Mouse (Mus musculus) lung, embryonic 16.5 days (tissue): ENCODE measurements around the gene Dennd2a. TPM values are rescaled to one million over a fixed set of nuclear protein-coding genes. Genes with fewer than 3 reads are reported as not detected.
A peak's percentile ranks its signal among the peaks of the same experiment; 100 is the strongest.

Experiments used
- ATAC-seq: fragments of 200-750 bp; cut with Nextera tagmentation; 2 replicates; pipeline ENCODE4 v1.8.0; 2017; ENCODE audit warnings: low read depth, mild to moderate bottlenecking, moderate library complexity
- H3K27ac ChIP-seq: fragments of 300-500 bp; sonication (generic); 2 replicates; pipeline ENCODE4 v1.5.1; 2014; ENCODE audit warnings: mild to moderate bottlenecking, control low read depth, low read length
- H3K27me3 ChIP-seq: fragments of 300-500 bp; sonication (generic); 2 replicates; pipeline ENCODE4 v1.6.1; 2014; ENCODE audit warnings: low read depth, low read length, mixed read lengths; ENCODE audit not compliant: control insufficient read depth, insufficient read depth
- H3K36me3 ChIP-seq: fragments of 300-500 bp; sonication (generic); 2 replicates; pipeline ENCODE4 v1.6.1; 2014; ENCODE audit warnings: low read length; ENCODE audit not compliant: control insufficient read depth, insufficient read depth
- H3K4me1 ChIP-seq: fragments of 300-500 bp; sonication (generic); replicated peaks from 2 replicates; pipeline ENCODE4 v1.6.1; 2014; ENCODE audit warnings: low read length, mixed read lengths; ENCODE audit not compliant: control insufficient read depth, insufficient read depth
- H3K4me2 ChIP-seq: fragments of 300-500 bp; sonication (generic); 2 replicates; pipeline ENCODE4 v1.6.1; 2014; ENCODE audit warnings: low read depth, low read length, control low read depth
- H3K4me3 ChIP-seq: fragments of 300-500 bp; sonication (generic); 2 replicates; pipeline ENCODE4 v1.5.1; 2014; ENCODE audit warnings: mild to moderate bottlenecking, low read length, control low read depth
- H3K9ac ChIP-seq: fragments of 300-500 bp; sonication (generic); 2 replicates; pipeline ENCODE4 v1.6.1; 2014; ENCODE audit warnings: low read length, control low read depth
- H3K9me3 ChIP-seq: fragments of 300-500 bp; sonication (generic); 2 replicates; pipeline ENCODE4 v1.6.1; 2016; ENCODE audit warnings: low read length; ENCODE audit not compliant: control insufficient read depth
- WGBS: fragments of 180-500 bp; shearing (Covaris S2); extraction: QIAGEN DNeasy Blood & Tissue Kit; methylation state at CpG from one replicate; pipeline ENCODE4 v1.1.7; 2014; 5-methylcytosine and 5-hydroxymethylcytosine counted together
- polyA plus RNA-seq: library from polyadenylated mRNA; unstranded; fragments of >200 nt; fragmentation: Nextera tagmentation; extraction: Ambion mirVana; gene quantifications from 2 replicates; pipeline ENCODE4 v1.2.1, GENCODE M21; 2015

Dennd2a gene
- polyA plus RNA-seq, 1 experiment from 2014 or later, result 17.3 TPM

DNA sequence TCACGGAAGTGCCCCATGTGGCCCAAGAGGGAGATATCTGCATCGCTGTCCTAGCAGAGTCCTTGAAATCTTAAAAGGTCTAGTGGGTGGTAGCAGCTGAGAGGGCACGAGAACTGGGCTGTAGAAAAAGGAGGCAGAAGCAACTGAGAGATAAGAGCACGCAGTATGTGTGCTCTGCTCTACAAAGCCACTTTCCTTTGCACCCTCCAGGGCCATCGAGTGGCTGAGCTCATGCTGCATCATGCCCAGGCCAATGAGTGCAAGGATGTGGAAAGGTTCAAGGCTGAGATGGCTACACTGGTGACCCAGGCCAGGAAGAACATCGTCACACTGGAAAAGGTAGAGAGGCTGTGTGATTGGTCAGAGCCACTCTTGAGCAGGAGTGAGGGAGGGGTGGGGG, 27.9 kb upstream of the Dennd2a start, which contains the start of gene Gm42420:
TSS of gene Gm42420 (plus strand) at position 237 of the 400 bp plus-strand sequence.
- H3K36me3 ChIP-seq, result peaks cover 8% of the 10 kb centered on the region
- WGBS, result 80% methylated on average over 6 of the region's 6 CpGs
- H3K27ac ChIP-seq, result no peak within 1 kb of the TSS
- no peaks in the 10 kb centered on the region for H3K4me1 ChIP-seq
- H3K9ac ChIP-seq, result no peak within 1 kb of the TSS
- no peaks in the 10 kb centered on the region for H3K27me3 ChIP-seq
- no peaks in the 10 kb centered on the region for H3K9me3 ChIP-seq
- no peak within 1 kb of the TSS for H3K4me3 ChIP-seq
- no peak for ATAC-seq
- no peak within 1 kb of the TSS for H3K4me2 ChIP-seq

DNA sequence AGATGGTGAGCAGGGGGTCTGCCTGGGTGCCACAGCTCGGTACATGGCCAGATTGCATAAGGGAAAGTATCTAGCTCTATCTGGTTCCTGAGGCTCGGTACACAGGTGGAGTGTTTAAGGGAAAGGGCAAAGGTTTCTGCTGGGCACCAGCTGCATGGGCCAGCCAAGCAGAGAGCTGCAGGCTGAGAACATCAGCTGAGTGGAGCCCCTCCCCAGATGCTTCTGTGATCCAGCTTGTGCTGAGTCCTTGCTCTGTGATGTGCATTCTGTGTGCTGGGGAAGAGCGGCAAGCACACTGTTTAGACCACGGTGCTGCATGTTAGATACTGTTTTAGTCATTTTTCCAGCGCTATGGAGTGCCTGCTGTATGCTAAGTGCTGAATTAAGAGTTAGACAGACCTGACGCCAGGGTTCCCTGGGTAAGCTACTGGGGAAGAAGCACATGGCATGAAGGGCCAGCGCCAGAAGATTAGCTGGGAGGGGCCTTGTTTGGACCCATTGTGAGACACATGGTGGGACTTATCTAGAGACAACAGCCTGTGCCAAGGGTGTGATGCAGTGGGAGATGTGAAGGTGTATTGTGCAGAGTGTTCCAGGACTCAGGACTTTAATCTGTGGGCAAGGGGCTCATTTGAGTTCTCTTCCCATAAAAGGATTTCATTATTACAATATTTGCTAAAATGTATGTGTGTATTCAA, 23.6 kb upstream of the Dennd2a start:
- H3K9me3 ChIP-seq, result no peaks in the 10 kb centered on the region
- 76% methylated on average over 7 of the region's 7 CpGs for WGBS
- ATAC-seq, result no peak
- no peaks in the 10 kb centered on the region; the same call in 1 of the 2 replicates for H3K36me3 ChIP-seq
- no peak overlapping the region for H3K27ac ChIP-seq
- H3K27me3 ChIP-seq, result no peaks in the 10 kb centered on the region
- H3K4me3 ChIP-seq, result no peak overlapping the region
- no peaks in the 10 kb centered on the region for H3K4me1 ChIP-seq
- no peak overlapping the region for H3K9ac ChIP-seq
- no peak overlapping the region for H3K4me2 ChIP-seq

DNA sequence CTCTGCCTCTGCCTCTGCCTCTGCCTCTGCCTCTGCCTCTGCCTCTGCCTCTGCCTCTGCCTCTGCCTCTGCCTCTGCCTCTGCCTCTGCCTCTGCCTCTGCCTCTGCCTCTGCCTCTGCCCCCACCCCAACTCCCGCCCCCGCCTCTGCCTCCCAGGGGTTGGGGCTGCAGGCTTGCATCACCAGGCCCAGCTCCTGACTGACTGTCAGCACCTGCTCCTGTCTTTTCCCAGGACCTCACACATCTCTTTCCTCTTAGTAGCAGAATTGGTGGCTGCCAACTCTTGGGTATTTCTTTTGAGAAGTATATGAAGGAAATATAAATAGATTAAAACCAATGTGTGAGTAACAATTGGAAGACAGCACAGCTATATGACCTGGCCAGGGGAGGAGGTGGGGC, 22.9 kb upstream of the Dennd2a start:
- 96% methylated on average over 2 of the region's 2 CpGs for WGBS
- H3K9me3 ChIP-seq, result no peaks in the 10 kb centered on the region
- no peaks in the 10 kb centered on the region for H3K4me1 ChIP-seq
- H3K36me3 ChIP-seq, result no peaks in the 10 kb centered on the region; the same call in 1 of the 2 replicates
- H3K4me3 ChIP-seq, result no peak overlapping the region
- no peak for ATAC-seq
- H3K4me2 ChIP-seq, result no peak overlapping the region
- no peak overlapping the region for H3K27ac ChIP-seq
- H3K9ac ChIP-seq, result no peak overlapping the region
- H3K27me3 ChIP-seq, result no peaks in the 10 kb centered on the region

DNA sequence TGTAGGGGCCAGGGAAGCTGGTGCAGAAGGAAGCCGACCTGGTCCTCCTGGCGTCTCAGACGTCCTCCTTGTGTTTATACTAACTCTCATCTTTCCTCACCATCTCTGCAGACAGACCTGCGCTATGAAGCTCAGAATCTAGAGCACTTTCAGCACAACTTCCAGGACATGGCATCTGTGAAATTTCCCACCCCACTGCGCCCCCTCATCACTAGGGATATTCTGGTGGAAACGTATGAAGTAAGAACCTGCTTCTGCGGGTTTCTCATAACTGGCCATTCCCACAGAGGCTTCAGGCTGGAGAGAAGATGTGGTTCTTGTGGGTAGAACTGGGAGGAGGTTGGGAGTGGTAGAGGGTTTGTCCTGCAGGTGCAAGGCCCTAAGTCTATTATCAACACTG, 21.9 kb upstream of the Dennd2a start:
- Histone ChIP-seq H3K4me2 (no peak overlapping the region), H3K27ac (no peak overlapping the region), H3K4me1 (peaks cover 5% of the 10 kb centered on the region), H3K9me3 (no peaks in the 10 kb centered on the region), H3K4me3 (no peak overlapping the region), H3K9ac (no peak overlapping the region), H3K36me3 (no peaks in the 10 kb centered on the region; the same call in 1 of the 2 replicates), H3K27me3 (no peaks in the 10 kb centered on the region)
- 76% methylated on average over 7 of the region's 7 CpGs for WGBS
- no peak for ATAC-seq

DNA sequence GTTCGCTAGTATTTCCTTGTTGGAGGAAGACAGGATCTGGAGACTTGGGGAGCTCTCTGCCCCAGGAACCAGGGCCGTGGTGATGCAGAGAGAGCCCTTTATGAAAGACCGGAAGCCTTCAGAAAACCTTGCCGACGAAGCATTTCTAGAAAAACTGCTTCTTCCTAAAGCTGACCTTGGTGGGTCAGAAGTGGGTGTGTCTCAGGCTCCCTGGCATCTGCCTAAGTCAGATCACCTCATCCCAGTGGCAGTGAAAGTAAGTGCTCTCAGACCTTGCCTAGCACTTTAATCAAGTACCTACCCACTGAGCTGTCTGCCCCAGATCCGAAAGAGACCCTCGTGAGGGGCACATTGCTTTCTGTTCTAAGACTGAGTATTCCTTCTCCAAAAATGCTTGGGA, 17.3 kb upstream of the Dennd2a start:
- H3K27me3 ChIP-seq, result no peaks in the 10 kb centered on the region
- no peaks in the 10 kb centered on the region; the same call in 1 of the 2 replicates for H3K36me3 ChIP-seq
- peak overlapping the region; percentile 74 for H3K4me3 ChIP-seq
- H3K27ac ChIP-seq, result no peak overlapping the region
- H3K9me3 ChIP-seq, result no peaks in the 10 kb centered on the region
- ATAC-seq, result no peak
- H3K4me1 ChIP-seq, result peaks cover 10% of the 10 kb centered on the region
- WGBS, result 64% methylated on average over 7 of the region's 7 CpGs
- H3K9ac ChIP-seq, result peak overlapping the region; percentile 82
- peak overlapping the region; percentile 81 for H3K4me2 ChIP-seq

DNA sequence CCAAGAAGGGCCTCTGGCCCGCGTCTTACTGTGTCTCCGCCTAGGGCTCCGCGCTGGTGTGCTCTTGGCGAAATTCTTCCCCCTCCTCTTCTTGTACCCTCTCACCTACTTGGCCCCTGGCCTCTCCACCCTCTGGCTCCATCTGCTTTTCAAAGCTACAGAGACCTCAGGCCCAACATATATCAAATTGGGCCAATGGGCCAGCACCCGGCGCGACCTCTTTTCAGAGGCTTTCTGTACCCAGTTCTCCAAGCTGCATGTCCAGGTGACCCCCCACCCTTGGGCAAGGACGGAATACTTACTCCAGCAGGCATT, 16.8 kb upstream of the Dennd2a start:
- Histone ChIP-seq H3K4me3 (peak overlapping the region; percentile 74), H3K27me3 (no peaks in the 10 kb centered on the region), H3K9ac (peak overlapping the region; percentile 82), H3K27ac (no peak overlapping the region; the same call in 1 of the 2 replicates), H3K36me3 (no peaks in the 10 kb centered on the region; the same call in 1 of the 2 replicates), H3K4me2 (peak overlapping the region; percentile 81), H3K4me1 (peaks cover 10% of the 10 kb centered on the region), H3K9me3 (no peaks in the 10 kb centered on the region)
- 27% methylated on average over 10 of the region's 10 CpGs for WGBS
- peak; percentile 37 for ATAC-seq

DNA sequence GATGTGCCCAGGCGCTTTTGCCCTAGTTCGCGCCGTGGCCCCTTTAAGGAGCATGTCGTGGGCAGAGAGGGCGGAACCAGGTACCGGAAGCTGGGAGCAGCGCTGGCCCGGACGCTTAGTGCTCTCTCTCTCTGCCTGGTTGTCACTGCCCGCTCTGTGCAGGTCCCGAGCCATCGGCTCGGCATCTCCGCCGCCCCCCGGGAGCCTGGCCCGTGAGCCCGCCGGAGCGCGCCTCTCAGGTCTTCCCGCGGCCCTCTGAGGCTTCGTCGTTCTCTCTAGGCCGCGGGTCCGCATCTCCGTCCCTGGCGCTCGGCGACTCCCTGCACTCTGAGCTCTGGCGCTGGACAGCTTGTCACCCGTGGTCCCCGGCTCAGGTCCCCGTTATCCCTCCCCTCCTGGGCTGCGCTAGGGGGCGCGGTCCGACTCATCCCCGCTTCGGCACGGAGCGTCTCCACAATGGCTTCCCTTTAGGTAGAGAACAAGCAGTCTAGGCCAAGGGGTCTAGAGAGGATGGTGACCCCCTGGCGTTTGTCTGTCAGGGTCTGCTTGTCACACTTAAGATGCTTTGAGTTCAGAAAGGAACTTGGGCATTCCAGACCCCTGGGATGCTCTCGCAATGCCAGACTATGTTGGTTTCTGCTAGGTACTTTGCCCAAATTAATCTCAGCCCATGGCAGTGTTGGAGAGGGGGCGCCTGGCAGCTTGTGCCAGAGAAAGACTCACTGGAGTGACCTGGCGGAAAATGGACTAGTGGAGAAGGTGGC, 16.3 kb upstream of the Dennd2a start, which contains the start of gene Adck2:
TSS of gene Adck2 (plus strand) at position 83 of the 764 bp plus-strand sequence.
- peak within 1 kb of the TSS; percentile 74 for H3K4me3 ChIP-seq
- WGBS, result under 1% methylated on average over 49 of the region's 49 CpGs
- peaks cover 10% of the 10 kb centered on the region for H3K4me1 ChIP-seq
- no peaks in the 10 kb centered on the region for H3K27me3 ChIP-seq
- H3K9me3 ChIP-seq, result no peaks in the 10 kb centered on the region
- H3K27ac ChIP-seq, result peak within 1 kb of the TSS; percentile 82
- peak within 1 kb of the TSS; percentile 82 for H3K9ac ChIP-seq
- no peaks in the 10 kb centered on the region; the same call in 1 of the 2 replicates for H3K36me3 ChIP-seq
- ATAC-seq, result peak; percentile 98
- H3K4me2 ChIP-seq, result peak within 1 kb of the TSS; percentile 81

DNA sequence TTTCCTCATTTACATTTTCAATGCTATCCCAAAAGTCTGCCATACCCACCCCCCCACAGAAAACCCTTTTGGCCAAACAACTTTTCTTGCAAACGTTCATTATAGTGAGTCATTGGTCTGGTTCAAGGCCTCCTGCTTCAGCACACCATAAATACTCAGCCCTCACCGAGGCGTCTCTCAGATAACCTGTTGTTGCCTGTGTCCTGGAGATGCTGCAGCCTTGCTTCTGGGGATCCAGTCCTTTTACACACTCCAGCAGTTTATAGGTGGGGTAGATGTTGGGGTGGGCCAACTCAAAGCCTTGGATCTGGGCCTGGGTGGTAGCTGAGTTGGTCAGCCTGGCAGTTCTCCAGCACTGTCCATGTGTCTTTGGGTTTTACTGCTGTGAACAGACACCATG, 12.8 kb upstream of the Dennd2a start:
- no peaks in the 10 kb centered on the region for H3K9me3 ChIP-seq
- H3K36me3 ChIP-seq, result no peaks in the 10 kb centered on the region
- WGBS, result 52% methylated on average over 3 of the region's 3 CpGs
- H3K9ac ChIP-seq, result no peak overlapping the region
- no peaks in the 10 kb centered on the region for H3K27me3 ChIP-seq
- no peak overlapping the region for H3K27ac ChIP-seq
- ATAC-seq, result no peak
- H3K4me2 ChIP-seq, result no peak overlapping the region
- no peak overlapping the region for H3K4me3 ChIP-seq
- H3K4me1 ChIP-seq, result peaks cover 10% of the 10 kb centered on the region

DNA sequence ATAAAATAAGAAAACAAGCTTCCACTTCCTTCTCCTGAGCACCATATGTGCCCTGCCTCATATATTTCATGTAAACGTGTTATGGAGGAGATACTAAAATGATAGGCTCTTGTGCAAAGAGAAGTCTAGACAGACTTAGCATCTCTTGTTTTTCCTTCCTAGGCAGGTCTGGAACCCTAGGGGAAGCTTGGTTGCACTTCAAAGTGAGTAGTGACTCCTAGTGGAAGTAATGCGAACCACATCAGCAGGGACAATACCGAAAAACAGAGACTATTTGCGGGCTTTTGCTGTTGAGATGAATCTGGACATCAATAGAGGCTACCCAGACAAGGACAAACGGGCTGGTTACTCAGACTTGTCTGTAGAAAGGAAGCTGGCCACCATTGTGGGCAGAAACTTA, 9.9 kb upstream of the Dennd2a start:
- H3K27ac ChIP-seq, result no peak overlapping the region
- no peak overlapping the region for H3K9ac ChIP-seq
- H3K27me3 ChIP-seq, result no peaks in the 10 kb centered on the region
- no peak overlapping the region for H3K4me2 ChIP-seq
- WGBS, result 13% methylated on average over 5 of the region's 5 CpGs
- no peaks in the 10 kb centered on the region for H3K36me3 ChIP-seq
- H3K9me3 ChIP-seq, result no peaks in the 10 kb centered on the region
- ATAC-seq, result no peak
- no peak overlapping the region for H3K4me3 ChIP-seq
- H3K4me1 ChIP-seq, result no peaks in the 10 kb centered on the region
